Mouse (Mus musculus): Measurements from ENCODE around the gene Tmem43. TPM values are rescaled to one million over a fixed set of nuclear protein-coding genes. Genes with fewer than 3 reads are reported as not detected.

Gene Tmem43
- total and polyA plus RNA-seq, 2 experiments from 2014 or later = 16.9 to 41.3 TPM

- H3K4me2 ChIP-seq (ENCODE audit: low read depth, low read length) = no peak overlapping the region
Measured at GRCm38 (mm10) chr6:91530673-91531072, 57.2 kb downstream of the Tmem43 start.

DNA sequence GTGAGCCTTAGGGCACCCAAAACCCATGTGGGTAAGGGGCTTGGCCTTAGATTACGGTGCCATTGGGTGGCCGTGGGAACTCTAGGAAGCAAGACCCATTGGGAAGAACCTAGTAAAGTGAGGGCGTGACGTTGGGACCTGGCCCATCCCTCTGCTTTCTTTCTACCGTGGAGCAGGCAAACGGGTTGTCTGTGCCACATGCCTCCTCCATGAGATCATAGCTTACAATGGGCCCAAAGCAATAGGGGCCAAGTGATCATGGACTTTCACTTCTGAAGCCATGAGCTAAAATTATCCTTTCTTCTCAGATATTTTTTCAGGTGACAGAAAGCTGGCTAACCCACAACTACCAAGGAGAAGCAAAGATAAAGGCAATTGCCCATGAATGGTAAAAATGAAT lies 57.8 kb downstream of the Tmem43 start:
- Histone ChIP-seq H3K4me3 (ENCODE audit: low read depth, low read length) (no peak overlapping the region), H3K9ac (replicated peaks; ENCODE audit: low read depth, low read length) (no peak overlapping the region), H3K27me3 (ENCODE audit: control insufficient read depth, insufficient read depth, low read length) (peaks cover 36% of the 10 kb centered on the region; the same call in 1 of the 2 replicates), H3K27ac (ENCODE audit: low read depth) (no peak overlapping the region), H3K4me2 (ENCODE audit: low read depth, low read length) (no peak overlapping the region), H3K4me1 (ENCODE audit: control insufficient read depth, insufficient read depth) (peaks cover 16% of the 10 kb centered on the region), H3K9me3 (replicated peaks; ENCODE audit: control insufficient read depth, low read length) (no peaks in the 10 kb centered on the region), H3K36me3 (replicated peaks; ENCODE audit: control insufficient read depth, insufficient read depth, low read length) (no peaks in the 10 kb centered on the region)
- no peak for TF ChIP-seq CTCF (IDR thresholded peaks at IDR 0.05; ENCODE audit: low read depth)
- TF ChIP-seq EP300 (IDR thresholded peaks at IDR 0.05; ENCODE audit: low read depth) = 0 out of 2 replicates have a peak, but pooled peaks have one; percentile 43
- WGBS = 41% methylated on average over 6 of the region's 6 CpGs
- ATAC-seq (ENCODE audit: insufficient read depth, low read depth) (peak; percentile 66), DNase-seq (ENCODE audit: low spot score) (peak; percentile 57)

More at GRCm38 (mm10) chr6:91530673-91531072, 57.2 kb downstream of the Tmem43 start:
- H3K27me3 ChIP-seq (ENCODE audit: control insufficient read depth, insufficient read depth, low read length) = peaks cover 30% of the 10 kb centered on the region; the same call in 1 of the 2 replicates
- TF ChIP-seq CTCF (IDR thresholded peaks at IDR 0.05; ENCODE audit: low read depth) = no peak
- no peak for TF ChIP-seq EP300 (IDR thresholded peaks at IDR 0.05; ENCODE audit: low read depth)
- no peak for DNase-seq (ENCODE audit: low spot score)
- H3K4me1 ChIP-seq (ENCODE audit: control insufficient read depth, insufficient read depth) = peaks cover 16% of the 10 kb centered on the region
- no peak for ATAC-seq (ENCODE audit: insufficient read depth, low read depth)
- no peaks in the 10 kb centered on the region for H3K36me3 ChIP-seq (replicated peaks; ENCODE audit: control insufficient read depth, insufficient read depth, low read length)
- H3K27ac ChIP-seq (ENCODE audit: low read depth) = no peak overlapping the region
- no peak overlapping the region for H3K9ac ChIP-seq (replicated peaks; ENCODE audit: low read depth, low read length)
- H3K4me3 ChIP-seq (ENCODE audit: low read depth, low read length) = no peak overlapping the region
- WGBS = 94% methylated on average over 8 of the region's 8 CpGs
- no peaks in the 10 kb centered on the region for H3K9me3 ChIP-seq (replicated peaks; ENCODE audit: control insufficient read depth, low read length)

DNA sequence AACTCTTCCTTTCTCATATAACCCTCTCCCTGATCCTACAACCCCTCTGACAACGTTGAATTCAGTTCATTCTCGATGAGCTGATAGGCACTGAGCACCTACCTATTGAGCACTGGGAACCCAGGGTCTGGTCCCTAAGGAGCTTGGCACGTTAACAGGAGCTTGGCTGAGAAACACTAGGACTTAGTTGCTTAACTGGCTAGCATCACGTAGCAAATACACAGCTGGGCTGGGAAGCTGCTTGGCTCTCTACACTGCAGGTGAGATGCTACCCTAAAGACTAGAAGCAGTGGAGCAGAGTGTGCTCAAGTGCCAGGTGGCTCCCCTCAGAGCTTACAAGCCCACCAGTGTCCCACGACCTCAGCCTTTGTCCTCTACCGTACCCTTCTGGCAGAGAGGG lies 59.2 kb downstream of the Tmem43 start:
- H3K36me3 ChIP-seq (replicated peaks; ENCODE audit: control insufficient read depth, insufficient read depth, low read length) = no peaks in the 10 kb centered on the region
- ATAC-seq (ENCODE audit: insufficient read depth, low read depth) = no peak
- H3K4me3 ChIP-seq (ENCODE audit: low read depth, low read length) = no peak overlapping the region
- no peak for DNase-seq (ENCODE audit: low spot score)
- 71% methylated on average over 6 of the region's 6 CpGs for WGBS
- no peak overlapping the region for H3K4me2 ChIP-seq (ENCODE audit: low read depth, low read length)
- H3K4me1 ChIP-seq (ENCODE audit: control insufficient read depth, insufficient read depth) = peaks cover 16% of the 10 kb centered on the region
- no peak for TF ChIP-seq EP300 (IDR thresholded peaks at IDR 0.05; ENCODE audit: low read depth)
- no peak overlapping the region for H3K27ac ChIP-seq (ENCODE audit: low read depth)
- H3K9me3 ChIP-seq (replicated peaks; ENCODE audit: control insufficient read depth, low read length) = no peaks in the 10 kb centered on the region
- peaks cover 37% of the 10 kb centered on the region; the same call in 1 of the 2 replicates for H3K27me3 ChIP-seq (ENCODE audit: control insufficient read depth, insufficient read depth, low read length)
- H3K9ac ChIP-seq (replicated peaks; ENCODE audit: low read depth, low read length) = no peak overlapping the region

DNA sequence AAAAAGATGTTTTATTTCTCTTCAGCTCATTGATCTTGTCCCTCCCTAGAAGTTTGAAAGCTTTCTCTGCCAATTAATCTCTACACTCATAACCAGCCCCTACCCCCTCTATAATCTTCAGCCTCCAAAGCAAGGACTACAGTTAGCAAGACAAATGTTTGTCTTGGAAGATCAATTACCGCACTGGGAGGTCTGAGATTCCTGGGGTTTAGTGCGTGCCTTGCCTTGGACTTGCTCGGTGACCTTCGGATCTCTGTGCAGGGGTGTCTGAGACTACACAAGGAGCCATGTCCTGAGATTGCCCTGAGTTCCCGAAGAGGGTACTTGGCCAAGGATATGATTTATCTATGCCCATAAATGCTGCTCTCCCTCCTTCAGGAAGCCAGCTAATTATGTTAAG lies 59.9 kb downstream of the Tmem43 start:
- H3K27me3 ChIP-seq (ENCODE audit: control insufficient read depth, insufficient read depth, low read length) = peaks cover 41% of the 10 kb centered on the region; the same call in 1 of the 2 replicates

DNA sequence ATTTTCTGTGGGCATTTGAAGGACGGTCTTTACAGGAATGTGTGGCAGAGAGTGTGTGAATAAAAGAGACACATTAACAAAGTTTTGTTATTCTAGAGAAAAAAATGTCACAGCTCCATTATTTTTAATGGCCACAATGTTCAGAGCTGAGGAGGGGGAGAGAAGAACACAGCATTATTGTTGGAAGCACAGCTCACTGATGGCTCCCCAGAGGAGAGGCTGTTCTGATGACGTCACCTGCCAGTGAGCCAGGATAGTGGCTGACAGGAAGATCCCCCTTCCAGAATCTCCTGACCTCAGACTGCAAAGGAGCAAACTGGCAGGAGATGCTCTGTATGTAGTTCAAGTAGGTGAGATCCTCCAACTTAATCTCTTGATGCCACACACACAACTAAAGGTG lies 60.3 kb downstream of the Tmem43 start:
- no peak for TF ChIP-seq EP300 (IDR thresholded peaks at IDR 0.05; ENCODE audit: low read depth)
- no peak for TF ChIP-seq CTCF (IDR thresholded peaks at IDR 0.05; ENCODE audit: low read depth)
- Histone ChIP-seq H3K27me3 (ENCODE audit: control insufficient read depth, insufficient read depth, low read length) (peaks cover 45% of the 10 kb centered on the region; the same call in 1 of the 2 replicates), H3K4me3 (ENCODE audit: low read depth, low read length) (no peak overlapping the region), H3K36me3 (replicated peaks; ENCODE audit: control insufficient read depth, insufficient read depth, low read length) (no peaks in the 10 kb centered on the region), H3K4me2 (ENCODE audit: low read depth, low read length) (no peak overlapping the region), H3K4me1 (ENCODE audit: control insufficient read depth, insufficient read depth) (peaks cover 16% of the 10 kb centered on the region), H3K9ac (replicated peaks; ENCODE audit: low read depth, low read length) (no peak overlapping the region), H3K27ac (ENCODE audit: low read depth) (no peak overlapping the region), H3K9me3 (replicated peaks; ENCODE audit: control insufficient read depth, low read length) (no peaks in the 10 kb centered on the region)
- WGBS = 44% methylated on average over 2 of the region's 2 CpGs
- no peak for DNase-seq (ENCODE audit: low spot score)
- no peak for ATAC-seq (ENCODE audit: insufficient read depth, low read depth)

More for the DNA sequence above, 59.9 kb downstream of the Tmem43 start:
- DNase-seq (ENCODE audit: low spot score) = no peak
- Histone ChIP-seq H3K9ac (replicated peaks; ENCODE audit: low read depth, low read length) (no peak overlapping the region), H3K4me1 (ENCODE audit: control insufficient read depth, insufficient read depth) (peaks cover 16% of the 10 kb centered on the region), H3K4me3 (ENCODE audit: low read depth, low read length) (no peak overlapping the region), H3K9me3 (replicated peaks; ENCODE audit: control insufficient read depth, low read length) (no peaks in the 10 kb centered on the region), H3K36me3 (replicated peaks; ENCODE audit: control insufficient read depth, insufficient read depth, low read length) (no peaks in the 10 kb centered on the region), H3K4me2 (ENCODE audit: low read depth, low read length) (no peak overlapping the region), H3K27ac (ENCODE audit: low read depth) (no peak overlapping the region)
- 67% methylated on average over 5 of the region's 5 CpGs for WGBS
- no peak for ATAC-seq (ENCODE audit: insufficient read depth, low read depth)
- no peak for TF ChIP-seq EP300 (IDR thresholded peaks at IDR 0.05; ENCODE audit: low read depth)
- TF ChIP-seq CTCF (IDR thresholded peaks at IDR 0.05; ENCODE audit: low read depth) = no peak

DNA sequence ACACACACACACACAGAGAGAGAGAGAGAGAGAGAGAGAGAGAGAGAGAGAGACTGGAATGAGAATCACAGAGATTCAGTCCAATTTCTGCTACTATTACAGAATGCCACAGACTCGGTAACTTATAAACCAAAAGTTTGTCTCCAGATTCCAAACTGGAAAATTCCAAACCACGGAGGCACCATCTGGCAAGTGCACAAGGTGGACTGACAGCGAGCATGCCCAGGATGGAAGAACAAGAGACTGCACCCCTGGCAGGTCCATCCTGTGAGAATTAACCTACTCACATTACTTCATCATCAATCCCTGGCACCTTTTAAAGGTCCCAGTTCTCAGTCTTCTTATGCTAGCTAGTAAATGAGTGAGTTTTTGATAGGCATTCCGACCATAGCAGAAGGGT lies 60.8 kb downstream of the Tmem43 start:
- no peak overlapping the region for H3K4me2 ChIP-seq (ENCODE audit: low read depth, low read length)
- no peak overlapping the region for H3K27ac ChIP-seq (ENCODE audit: low read depth)
- TF ChIP-seq EP300 (IDR thresholded peaks at IDR 0.05; ENCODE audit: low read depth) = no peak
- no peak for TF ChIP-seq CTCF (IDR thresholded peaks at IDR 0.05; ENCODE audit: low read depth)
- no peaks in the 10 kb centered on the region for H3K9me3 ChIP-seq (replicated peaks; ENCODE audit: control insufficient read depth, low read length)
- no peak overlapping the region for H3K9ac ChIP-seq (replicated peaks; ENCODE audit: low read depth, low read length)
- peaks cover 16% of the 10 kb centered on the region for H3K4me1 ChIP-seq (ENCODE audit: control insufficient read depth, insufficient read depth)
- H3K4me3 ChIP-seq (ENCODE audit: low read depth, low read length) = no peak overlapping the region
- ATAC-seq (ENCODE audit: insufficient read depth, low read depth) (no peak), DNase-seq (ENCODE audit: low spot score) (no peak)
- H3K27me3 ChIP-seq (ENCODE audit: control insufficient read depth, insufficient read depth, low read length) = peaks cover 48% of the 10 kb centered on the region; the same call in 1 of the 2 replicates
- no peaks in the 10 kb centered on the region for H3K36me3 ChIP-seq (replicated peaks; ENCODE audit: control insufficient read depth, insufficient read depth, low read length)
- 80% methylated on average over 4 of the region's 4 CpGs for WGBS

Measured in heart, postnatal 0 days (tissue).